Mouse (Mus musculus) CH12.LX (cell line): ENCODE data around the gene Erbb4. TPM values are rescaled to one million over a fixed set of nuclear protein-coding genes. Genes with fewer than 3 reads are reported as not detected.

Experiments
- DNase-seq: peaks from one replicate; pipeline ENCODE4 v3.0.0-alpha.2; 2013; ENCODE audit errors: extremely low read depth
- H3K27ac ChIP-seq: 2 replicates; pipeline ENCODE4 v1.5.1; 2012; ENCODE audit warnings: low read depth, mild to moderate bottlenecking, control low read depth, moderate library complexity; ENCODE audit not compliant: insufficient read depth
- H3K27me3 ChIP-seq: replicated peaks from 2 replicates; pipeline ENCODE3; 2012; ENCODE audit warnings: inconsistent platforms
- H3K36me3 ChIP-seq, 2 experiments: replicated peaks in 1 of 2; 2 replicates each; pipeline versions ENCODE3 to v1.6.1; 2012; ENCODE audit warnings: inconsistent platforms in 1 of 2, low read length in 1 of 2, mild to moderate bottlenecking in 1 of 2, mixed read lengths in 1 of 2, moderate library complexity in 1 of 2; ENCODE audit not compliant: control insufficient read depth in 1 of 2, insufficient read depth in 1 of 2
- H3K4me1 ChIP-seq, 2 experiments: 2 replicates each; pipeline ENCODE4 v1.6.1; 2012; ENCODE audit warnings: inconsistent platforms in 1 of 2, moderate library complexity in 1 of 2; ENCODE audit not compliant: insufficient read depth in 2 of 2, control insufficient read depth in 1 of 2
- H3K4me2 ChIP-seq: 2 replicates; pipeline ENCODE4 v1.6.1; 2012; ENCODE audit warnings: low read depth, mild to moderate bottlenecking, control low read depth; ENCODE audit not compliant: poor library complexity, insufficient read depth, severe bottlenecking
- H3K4me3 ChIP-seq, 3 experiments: fragments of 150-350 bp in 1 of 3; sonication (generic) in 1 of 3; replicated peaks in 1 of 3; 2 replicates each; pipeline versions ENCODE3 to v1.5.1; 2011 to 2012; ENCODE audit warnings: low read depth in 2 of 3, low read length in 2 of 3, mild to moderate bottlenecking in 2 of 3, moderate library complexity in 2 of 3, control low read depth in 1 of 3, improper control_type of control experiment in 1 of 3, inconsistent platforms in 1 of 3, mixed read lengths in 1 of 3; ENCODE audit not compliant: poor library complexity in 1 of 3
- H3K79me2 ChIP-seq: replicated peaks from 2 replicates; pipeline ENCODE4 v1.6.1; 2012; ENCODE audit warnings: mild to moderate bottlenecking, moderate library complexity; ENCODE audit not compliant: control insufficient read depth, poor library complexity, insufficient read depth, severe bottlenecking; ENCODE audit errors: extremely low read depth
- H3K9ac ChIP-seq: 2 replicates; pipeline ENCODE4 v1.6.1; 2012; ENCODE audit warnings: low read depth, mild to moderate bottlenecking, control low read depth, moderate library complexity; ENCODE audit not compliant: insufficient read depth
- H3K9me3 ChIP-seq: replicated peaks from 2 replicates; pipeline ENCODE3; 2012; ENCODE audit warnings: low read length, inconsistent platforms, mixed read lengths
- BHLHE40 ChIP-seq: IDR thresholded peaks from 2 replicates; pipeline ENCODE4 v1.6.1; 2011; ENCODE audit warnings: mild to moderate bottlenecking, low read depth, low read length, improper control_type of control experiment
- CHD2 ChIP-seq: IDR thresholded peaks from 2 replicates; pipeline ENCODE4 v1.6.1; 2011; ENCODE audit warnings: low read length, improper control_type of control experiment
- E2F4 ChIP-seq: IDR thresholded peaks from 2 replicates; pipeline ENCODE4 v1.6.1; 2011; ENCODE audit warnings: low read depth, low read length, improper control_type of control experiment; ENCODE audit not compliant: insufficient replicate concordance
- ELF1 ChIP-seq: IDR thresholded peaks from 2 replicates; pipeline ENCODE4 v1.6.1; 2014; ENCODE audit warnings: low read depth, mild to moderate bottlenecking, inconsistent platforms, low read length, improper control_type of control experiment
- HCFC1 ChIP-seq: IDR thresholded peaks from 2 replicates; pipeline ENCODE4 v1.6.1; 2012; ENCODE audit warnings: low read depth, mild to moderate bottlenecking, inconsistent platforms, low read length, improper control_type of control experiment
- IRF4 ChIP-seq: IDR thresholded peaks from 2 replicates; pipeline ENCODE4 v1.6.1; 2014; ENCODE audit warnings: low read depth, mild to moderate bottlenecking, inconsistent platforms, low read length, improper control_type of control experiment
- JUN ChIP-seq: IDR thresholded peaks from 2 replicates; pipeline ENCODE4 v1.6.1; 2011; ENCODE audit warnings: low read depth, mild to moderate bottlenecking, low read length, improper control_type of control experiment, moderate library complexity; ENCODE audit not compliant: insufficient read depth
- KAT2A ChIP-seq: IDR thresholded peaks from 2 replicates; pipeline ENCODE4 v1.6.1; 2012; ENCODE audit warnings: low read length, improper control_type of control experiment, inconsistent platforms; ENCODE audit not compliant: insufficient replicate concordance
- MAFK ChIP-seq: IDR thresholded peaks from 2 replicates; pipeline ENCODE4 v1.6.1; 2011; ENCODE audit warnings: low read length, improper control_type of control experiment; ENCODE audit not compliant: insufficient replicate concordance
- MAX ChIP-seq: IDR thresholded peaks from 2 replicates; pipeline ENCODE4 v1.6.1; 2011; ENCODE audit warnings: low read length, improper control_type of control experiment
- MEF2A ChIP-seq: IDR thresholded peaks from 2 replicates; pipeline ENCODE4 v1.6.1; 2014; ENCODE audit warnings: low read depth, mild to moderate bottlenecking, inconsistent platforms, low read length, improper control_type of control experiment, borderline replicate concordance
- MYC ChIP-seq: IDR thresholded peaks from 2 replicates; pipeline ENCODE4 v1.6.1; 2011; ENCODE audit warnings: low read depth, mild to moderate bottlenecking, improper control_type of control experiment, low read length
- NRF1 ChIP-seq: IDR thresholded peaks from 2 replicates; pipeline ENCODE4 v1.6.1; 2014; ENCODE audit warnings: low read depth, mild to moderate bottlenecking, inconsistent platforms, low read length, improper control_type of control experiment, moderate library complexity
- PAX5 ChIP-seq: IDR thresholded peaks from 2 replicates; pipeline ENCODE4 v1.6.1; 2012; ENCODE audit warnings: low read length, inconsistent platforms, mixed read lengths
- POLR2A ChIP-seq: IDR thresholded peaks from 2 replicates; pipeline ENCODE4 v1.6.1; 2011; ENCODE audit warnings: low read depth, mild to moderate bottlenecking, improper control_type of control experiment, low read length
- RAD21 ChIP-seq: IDR thresholded peaks from 2 replicates; pipeline ENCODE4 v1.6.1; 2011; ENCODE audit warnings: low read depth, mild to moderate bottlenecking, low read length, improper control_type of control experiment, moderate library complexity
- SMC3 ChIP-seq: IDR thresholded peaks from 2 replicates; pipeline ENCODE4 v1.6.1; 2011; ENCODE audit warnings: low read depth, low read length, improper control_type of control experiment
- TBP ChIP-seq: conservative IDR thresholded peaks from 2 replicates; pipeline ENCODE4 v1.6.1; 2011; ENCODE audit warnings: low read depth, low read length, improper control_type of control experiment
- UBTF ChIP-seq: IDR thresholded peaks from 2 replicates; pipeline ENCODE4 v1.6.1; 2012; ENCODE audit warnings: low read depth, mild to moderate bottlenecking, inconsistent platforms, low read length, improper control_type of control experiment, moderate library complexity
- USF1 ChIP-seq: IDR thresholded peaks from 2 replicates; pipeline ENCODE4 v1.6.1; 2014; ENCODE audit warnings: low read depth, mild to moderate bottlenecking, inconsistent platforms, low read length, improper control_type of control experiment
- USF2 ChIP-seq: conservative IDR thresholded peaks from 2 replicates; pipeline ENCODE4 v1.6.1; 2011; ENCODE audit warnings: low read depth, low read length, improper control_type of control experiment
- ZC3H11A ChIP-seq: IDR thresholded peaks from 2 replicates; pipeline ENCODE4 v1.6.1; 2012; ENCODE audit warnings: low read depth, mild to moderate bottlenecking, inconsistent platforms, low read length, improper control_type of control experiment
- ZMIZ1 ChIP-seq: IDR thresholded peaks from 2 replicates; pipeline ENCODE4 v1.6.1; 2012; ENCODE audit warnings: low read depth, mild to moderate bottlenecking, inconsistent platforms, low read length, improper control_type of control experiment
- dilution Hi-C: fragments of 300-500 bp; cut with MboI; formaldehyde crosslinking; loops from 2 replicates; pipeline ENCODE4 v1.14.3; 2020; ENCODE audit warnings: low sequenced_read_pairs; ENCODE audit not compliant: extremely low pct_unique_long_range_greater_than_20kb, extremely low pct_ligation_motif_present
- in situ Hi-C: fragments of 300-500 bp; cut with MboI; formaldehyde crosslinking; loops from 3 replicates; pipeline ENCODE4 v1.14.3; 2019; ENCODE audit warnings: low sequenced_read_pairs, low pct_ligation_motif_present, low pct_unique_long_range_greater_than_20kb, mixed read lengths
- polyA plus RNA-seq: library from polyadenylated mRNA; unstranded; fragments of >175 nt; gene quantifications from 2 replicates; pipeline ENCODE4 v1.2.1, GENCODE M21; 2012; ENCODE audit warnings: low read depth; ENCODE audit not compliant: insufficient read length
- total RNA-seq, 2 experiments: library from RNA; depleted of rRNA; stranded (reverse); fragments of 300-350 nt in 1 of 2; fragments of >200 nt in 1 of 2; gene quantifications; 2 replicates each; pipeline ENCODE4 v1.2.3; 2012 to 2014

Erbb4 gene
- total and polyA plus RNA-seq, 3 experiments = not detected

DNA sequence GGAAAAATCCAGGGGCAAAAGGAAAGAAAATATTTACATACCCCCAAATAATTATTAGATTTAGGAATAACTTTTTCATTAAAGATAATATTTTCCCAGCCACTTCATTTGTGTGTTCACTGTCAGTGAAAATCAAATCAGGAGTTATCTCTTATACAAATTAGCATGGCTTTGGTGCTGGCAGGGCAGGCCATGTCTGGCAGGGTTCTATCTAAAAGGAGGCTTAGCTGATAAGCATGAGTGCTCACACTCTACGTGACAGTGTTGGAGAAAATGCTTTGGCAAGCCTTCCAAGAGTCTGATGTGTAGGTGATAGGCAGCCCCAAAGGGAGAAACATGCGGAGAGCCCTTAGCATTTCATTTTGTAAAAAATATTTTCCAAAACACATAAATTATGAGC is 164.7 kb downstream of the Erbb4 start:
- no peaks in the 10 kb centered on the region for H3K79me2 ChIP-seq
- dilution Hi-C loops (no loop called here), in situ Hi-C loops (no loop called here)
- peaks cover 4% of the 10 kb centered on the region for H3K9me3 ChIP-seq
- no peaks in the 10 kb centered on the region for H3K4me1 ChIP-seq
- no peak for TF ChIP-seq NRF1
- TF ChIP-seq MEF2A = no peak
- TF ChIP-seq HCFC1 = no peak
- TF ChIP-seq POLR2A = no peak
- TF ChIP-seq BHLHE40 = no peak
- H3K9ac ChIP-seq = no peak overlapping the region
- H3K4me2 ChIP-seq = no peak overlapping the region
- H3K4me3 ChIP-seq = no peak overlapping the region
- H3K27me3 ChIP-seq = no peaks in the 10 kb centered on the region
- H3K36me3 ChIP-seq = no peaks in the 10 kb centered on the region
- no peak overlapping the region for H3K27ac ChIP-seq
- no peak for DNase-seq

DNA sequence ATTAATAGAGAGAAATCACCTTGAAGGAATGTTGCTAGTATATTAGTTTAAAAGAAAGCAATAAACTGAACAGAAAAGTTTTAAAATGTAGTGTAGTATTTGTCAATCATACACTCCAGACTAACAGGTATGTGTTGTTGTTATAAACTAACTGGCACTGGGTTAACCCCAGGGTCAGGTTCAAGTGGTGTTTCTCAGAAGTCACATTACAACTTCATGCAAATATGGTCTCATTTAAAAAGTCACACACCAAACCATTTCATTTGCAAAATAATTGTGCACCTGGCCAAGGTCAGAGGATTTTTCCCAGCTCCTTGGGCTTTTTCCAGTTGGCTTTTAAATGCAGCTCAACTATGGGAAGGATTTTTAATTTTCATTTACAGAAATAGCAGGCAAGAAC is 173.1 kb downstream of the Erbb4 start:
- Histone ChIP-seq H3K27ac (no peak overlapping the region), H3K4me3 (no peak overlapping the region), H3K79me2 (no peaks in the 10 kb centered on the region), H3K4me2 (no peak overlapping the region), H3K9ac (no peak overlapping the region), H3K36me3 (no peaks in the 10 kb centered on the region), H3K9me3 (peaks cover 15% of the 10 kb centered on the region), H3K4me1 (no peaks in the 10 kb centered on the region), H3K27me3 (no peaks in the 10 kb centered on the region)
- dilution Hi-C loops (no loop called here), in situ Hi-C loops (no loop called here)
- no peak for DNase-seq
- TF ChIP-seq SMC3 (no peak), KAT2A (no peak), ELF1 (no peak), MAFK (no peak), USF1 (no peak), RAD21 (no peak)

GRCm38 (mm10) chr1:68933330-68934065 is 174.4 kb downstream of the Erbb4 start:
- peaks cover 15% of the 10 kb centered on the region for H3K9me3 ChIP-seq
- DNase-seq = no peak
- in situ Hi-C loops = no loop called here
- H3K79me2 ChIP-seq = no peaks in the 10 kb centered on the region
- no peaks in the 10 kb centered on the region for H3K27me3 ChIP-seq
- H3K27ac ChIP-seq = no peak overlapping the region
- no peak overlapping the region for H3K4me2 ChIP-seq
- H3K9ac ChIP-seq = no peak overlapping the region
- H3K4me1 ChIP-seq = no peaks in the 10 kb centered on the region
- H3K36me3 ChIP-seq = no peaks in the 10 kb centered on the region
- H3K4me3 ChIP-seq = no peak overlapping the region
- TF ChIP-seq POLR2A (no peak), KAT2A (no peak), HCFC1 (no peak), E2F4 (no peak), CHD2 (no peak), TBP (no peak), NRF1 (no peak), ZMIZ1 (no peak), ELF1 (no peak), PAX5 (no peak), USF2 (no peak), UBTF (no peak), MYC (no peak), IRF4 (no peak), SMC3 (no peak), MAX (no peak), JUN (no peak), BHLHE40 (no peak), ZC3H11A (no peak)
- dilution Hi-C loops = no loop called here
